Mouse (Mus musculus) limb, embryonic 14.5 days (tissue): ENCODE data around the gene Ercc8. TPM values are rescaled to one million over a fixed set of nuclear protein-coding genes. Genes with fewer than 3 reads are reported as not detected.

ENCODE experiments used
- ATAC-seq: fragments of 200-750 bp; cut with Nextera tagmentation; 2 replicates; pipeline ENCODE4 v1.8.0; 2017; ENCODE audit warnings: low read depth, moderate number of reproducible peaks, moderate TSS enrichment; ENCODE audit not compliant: low FRiP score
- DNase-seq: peaks from one replicate; pipeline ENCODE4 v3.0.0-alpha.2; 2015; ENCODE audit warnings: low spot score
- H3K27ac ChIP-seq: fragments of 300-500 bp; sonication (generic); replicated peaks from 2 replicates; pipeline ENCODE4 v1.5.1; 2014; ENCODE audit warnings: low read depth, mild to moderate bottlenecking, low read length, moderate library complexity, mixed read lengths
- H3K27me3 ChIP-seq: fragments of 300-500 bp; sonication (generic); 2 replicates; pipeline ENCODE4 v1.6.1; 2014; ENCODE audit warnings: low read length, mixed read lengths; ENCODE audit not compliant: control insufficient read depth, insufficient read depth
- H3K36me3 ChIP-seq: fragments of 300-500 bp; sonication (generic); 2 replicates; pipeline ENCODE4 v1.6.1; 2014; ENCODE audit warnings: mild to moderate bottlenecking, low read length, moderate library complexity, mixed read lengths; ENCODE audit not compliant: control insufficient read depth, insufficient read depth
- H3K4me1 ChIP-seq: fragments of 300-500 bp; sonication (generic); 2 replicates; pipeline ENCODE4 v1.6.1; 2014; ENCODE audit warnings: antibody characterized with exemption, low read length, mixed read lengths; ENCODE audit not compliant: control insufficient read depth, insufficient read depth
- H3K4me2 ChIP-seq: fragments of 300-500 bp; sonication (generic); replicated peaks from 2 replicates; pipeline ENCODE4 v1.6.1; 2014; ENCODE audit warnings: low read depth, mild to moderate bottlenecking, low read length, moderate library complexity; ENCODE audit not compliant: severe bottlenecking
- H3K4me3 ChIP-seq: fragments of 300-500 bp; sonication (generic); replicated peaks from 2 replicates; pipeline ENCODE4 v1.5.1; 2014; ENCODE audit warnings: low read length
- H3K9ac ChIP-seq: fragments of 300-500 bp; sonication (generic); 2 replicates; pipeline ENCODE4 v1.6.1; 2014; ENCODE audit warnings: mild to moderate bottlenecking, low read depth, low read length, moderate library complexity; ENCODE audit not compliant: severe bottlenecking
- H3K9me3 ChIP-seq: fragments of 300-500 bp; sonication (generic); 2 replicates; pipeline ENCODE4 v1.6.1; 2016; ENCODE audit warnings: low read length; ENCODE audit not compliant: control insufficient read depth
- POLR2A ChIP-seq: fragments of 200-500 bp; IDR thresholded peaks from 2 replicates; pipeline ENCODE4 v1.8.0; 2012; ENCODE audit warnings: inconsistent platforms, mild to moderate bottlenecking, moderate library complexity, borderline replicate concordance; ENCODE audit not compliant: insufficient read depth, insufficient read length; ENCODE audit errors: extremely low read depth
- WGBS: fragments of 180-500 bp; shearing (Covaris S2); extraction: QIAGEN DNeasy Blood & Tissue Kit; methylation state at CpG from one replicate; pipeline ENCODE4 v1.1.7; 2014; 5-methylcytosine and 5-hydroxymethylcytosine counted together
- polyA plus RNA-seq, 2 experiments: library from polyadenylated mRNA; depleted of rRNA in 1 of 2; stranded (reverse) in 1 of 2; unstranded in 1 of 2; fragments of >200 nt; fragmentation: Nextera tagmentation in 1 of 2; extraction: Ambion mirVana in 1 of 2; gene quantifications; 2 replicates each; pipeline versions ENCODE4 v1.2.1 to v1.2.3; 2012 to 2014

Ercc8 gene
- polyA plus RNA-seq, 2 experiments = 16.1 to 24.2 TPM

DNA sequence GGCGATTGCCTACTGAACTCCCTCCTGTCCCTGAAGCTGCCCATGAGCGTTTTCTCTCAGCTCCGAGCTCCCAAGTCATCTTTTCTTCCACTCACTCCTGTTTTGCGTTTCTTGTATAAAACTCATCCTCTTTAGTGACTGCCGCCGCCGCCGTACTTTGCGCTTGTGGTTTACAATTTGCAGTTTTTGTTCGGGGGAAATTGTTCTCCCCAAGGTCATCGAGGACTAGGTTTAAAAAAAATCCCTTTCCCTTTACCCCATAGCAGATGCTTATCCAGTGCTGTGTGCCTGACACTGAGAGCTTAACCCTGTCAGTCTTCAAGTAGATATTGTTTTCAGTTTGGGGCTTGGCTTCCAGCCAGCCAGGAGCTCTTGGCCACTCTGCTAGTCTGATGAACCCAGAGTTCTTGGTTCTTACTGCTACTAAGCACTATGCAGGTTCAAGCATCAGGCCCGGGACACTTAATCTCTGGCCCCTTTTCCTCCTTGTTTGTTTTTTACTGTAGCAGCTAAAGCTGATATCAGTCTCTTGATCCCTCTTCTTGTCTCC, 56.8 kb downstream of the Ercc8 start:
- no peaks in the 10 kb centered on the region for H3K36me3 ChIP-seq
- 0 out of 2 replicates have a peak, but pooled peaks cover 3% of the 10 kb centered on the region for H3K4me1 ChIP-seq
- peak overlapping the region; percentile 68 for H3K4me3 ChIP-seq
- peak overlapping the region; percentile 99 for H3K4me2 ChIP-seq
- H3K9me3 ChIP-seq = no peaks in the 10 kb centered on the region
- 5% methylated on average over 12 of the region's 12 CpGs for WGBS
- peaks cover 34% of the 10 kb centered on the region for H3K27me3 ChIP-seq
- no peak overlapping the region for H3K27ac ChIP-seq
- no peak for ATAC-seq
- peak overlapping the region; percentile 66; the same call in 1 of the 2 replicates for H3K9ac ChIP-seq
- no peak for DNase-seq
- TF ChIP-seq POLR2A = no peak

DNA sequence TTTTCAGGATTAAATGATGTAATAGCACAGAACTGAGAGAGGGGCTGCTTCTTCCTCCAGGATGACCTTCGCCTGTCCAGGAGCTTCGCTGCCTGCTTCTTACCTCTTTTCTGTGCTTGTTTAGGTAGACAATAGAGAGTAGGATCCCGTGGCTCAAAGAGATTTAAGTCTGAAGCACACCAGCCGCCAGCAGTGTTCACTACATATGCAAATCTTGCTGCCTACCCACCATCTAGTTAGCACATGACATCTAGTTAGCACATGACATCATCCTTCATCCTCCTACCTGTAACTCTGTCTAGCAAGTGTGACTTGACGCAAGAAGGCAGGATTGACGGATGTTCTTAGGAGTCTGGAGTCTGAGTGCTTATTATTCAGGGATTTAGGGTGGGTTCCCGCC, 61.2 kb downstream of the Ercc8 start:
- Histone ChIP-seq H3K4me3 (no peak overlapping the region), H3K9me3 (no peaks in the 10 kb centered on the region), H3K4me2 (no peak overlapping the region), H3K27ac (no peak overlapping the region), H3K36me3 (no peaks in the 10 kb centered on the region), H3K4me1 (0 out of 2 replicates have a peak, but pooled peaks cover 2% of the 10 kb centered on the region), H3K27me3 (peaks cover 25% of the 10 kb centered on the region), H3K9ac (no peak overlapping the region)
- TF ChIP-seq POLR2A = no peak
- WGBS = 83% methylated on average over 7 of the region's 7 CpGs
- DNase-seq (no peak), ATAC-seq (no peak)

DNA sequence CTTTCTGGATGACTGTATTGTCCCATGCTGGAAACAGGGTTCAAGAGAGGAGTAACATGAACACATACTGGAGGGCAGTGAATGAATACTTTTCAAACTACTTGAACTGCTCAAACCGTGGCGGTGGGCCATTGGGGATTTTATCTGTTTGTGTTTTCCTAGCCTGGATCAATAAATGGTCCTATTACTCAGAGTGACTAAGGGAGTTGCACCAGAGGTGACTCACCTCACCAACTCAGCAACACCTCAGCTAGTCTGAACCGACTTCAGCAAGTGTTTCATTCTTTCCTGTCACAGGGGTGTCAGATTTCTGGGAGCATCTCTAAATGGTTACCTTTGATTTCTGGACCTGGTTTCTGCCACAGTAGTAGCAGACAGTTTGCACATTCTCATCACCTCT, 70.7 kb downstream of the Ercc8 start:
- Histone ChIP-seq H3K36me3 (no peaks in the 10 kb centered on the region), H3K27me3 (no peaks in the 10 kb centered on the region), H3K9ac (no peak overlapping the region), H3K4me2 (no peak overlapping the region), H3K4me3 (no peak overlapping the region), H3K9me3 (no peaks in the 10 kb centered on the region), H3K4me1 (no peaks in the 10 kb centered on the region), H3K27ac (no peak overlapping the region)
- 61% methylated on average over 3 of the region's 3 CpGs for WGBS
- TF ChIP-seq POLR2A = no peak
- no peak for ATAC-seq
- DNase-seq = no peak

DNA sequence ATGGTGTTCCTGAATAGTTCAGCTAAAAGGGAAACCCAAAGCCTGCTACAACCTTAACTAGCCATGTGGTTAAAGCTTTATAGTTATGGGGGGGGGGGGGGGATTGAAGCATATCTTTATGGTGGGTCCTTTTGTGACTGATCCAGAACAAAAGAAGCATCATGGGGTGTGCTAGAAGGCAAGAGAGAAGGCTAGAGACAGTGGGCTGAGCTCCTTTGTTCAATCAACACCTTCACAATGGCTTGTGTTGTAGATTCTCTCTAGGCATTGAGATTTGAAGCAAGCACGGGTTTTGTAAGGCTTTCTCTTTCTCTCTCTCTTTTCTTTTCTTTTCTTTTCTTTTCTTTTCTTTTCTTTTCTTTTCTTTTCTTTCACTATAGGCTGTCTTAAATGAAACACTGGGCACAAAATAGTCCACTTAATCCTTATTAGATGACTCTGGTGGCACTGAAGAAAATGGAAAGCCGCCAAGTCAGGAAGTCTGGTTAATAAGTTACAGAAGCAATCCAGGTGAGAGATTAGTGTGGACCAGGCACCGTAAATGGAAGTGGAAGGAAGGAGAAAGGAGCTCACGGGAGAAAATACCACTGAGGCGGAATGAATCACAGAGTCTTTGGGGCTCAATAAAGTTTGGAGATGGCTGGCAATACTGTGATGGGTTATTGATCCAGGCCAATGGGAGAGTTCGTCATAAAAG, 71.3 kb downstream of the Ercc8 start:
- Histone ChIP-seq H3K4me2 (no peak overlapping the region), H3K27ac (no peak overlapping the region), H3K4me3 (no peak overlapping the region), H3K9ac (no peak overlapping the region), H3K9me3 (no peaks in the 10 kb centered on the region), H3K4me1 (no peaks in the 10 kb centered on the region), H3K27me3 (no peaks in the 10 kb centered on the region), H3K36me3 (no peaks in the 10 kb centered on the region)
- no peak for TF ChIP-seq POLR2A
- 52% methylated on average over 6 of the region's 6 CpGs for WGBS
- DNase-seq = no peak
- ATAC-seq = no peak

DNA sequence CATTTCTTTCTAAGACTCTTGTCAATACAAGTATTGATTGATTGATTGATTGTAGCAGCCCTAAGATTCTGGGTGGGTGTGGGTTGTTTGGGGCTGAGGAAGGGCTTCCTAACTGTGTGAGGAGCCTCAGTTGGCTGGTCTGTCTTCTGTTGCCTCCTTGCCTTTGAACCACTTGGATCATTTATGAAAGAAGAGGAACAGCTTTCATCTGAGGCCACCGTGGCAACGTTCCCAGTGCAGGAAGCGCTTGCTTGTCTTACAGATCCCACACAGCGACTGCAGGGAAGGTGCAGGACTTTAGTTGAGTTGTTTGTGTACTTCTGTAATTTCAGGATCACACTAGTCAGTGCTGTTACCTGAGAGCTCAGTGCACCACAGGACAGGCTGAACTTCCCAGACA, 81.5 kb downstream of the Ercc8 start:
- 62% methylated on average over 4 of the region's 4 CpGs for WGBS
- no peak for DNase-seq
- TF ChIP-seq POLR2A = no peak
- no peak for ATAC-seq
- Histone ChIP-seq H3K27ac (no peak overlapping the region), H3K9me3 (no peaks in the 10 kb centered on the region), H3K36me3 (no peaks in the 10 kb centered on the region), H3K27me3 (no peaks in the 10 kb centered on the region), H3K9ac (no peak overlapping the region), H3K4me2 (no peak overlapping the region), H3K4me3 (no peak overlapping the region), H3K4me1 (no peaks in the 10 kb centered on the region)
